Mouse (Mus musculus) kidney, adult 2 months (tissue): ENCODE results near the gene Gdpd5.

Source experiments
- CTCF ChIP-seq: fragments of 200-500 bp; conservative IDR thresholded peaks from 2 replicates; pipeline ENCODE4 v1.5.1; 2011; ENCODE audit warnings: low read depth, mild to moderate bottlenecking, control low read depth, low read length, moderate library complexity, mixed read lengths; ENCODE audit not compliant: insufficient read depth, insufficient read length
- POLR2A ChIP-seq: fragments of 200-500 bp; IDR thresholded peaks from one replicate; pipeline ENCODE4 v1.6.1; 2011; ENCODE audit warnings: low read depth, low read length, control low read depth

DNA sequence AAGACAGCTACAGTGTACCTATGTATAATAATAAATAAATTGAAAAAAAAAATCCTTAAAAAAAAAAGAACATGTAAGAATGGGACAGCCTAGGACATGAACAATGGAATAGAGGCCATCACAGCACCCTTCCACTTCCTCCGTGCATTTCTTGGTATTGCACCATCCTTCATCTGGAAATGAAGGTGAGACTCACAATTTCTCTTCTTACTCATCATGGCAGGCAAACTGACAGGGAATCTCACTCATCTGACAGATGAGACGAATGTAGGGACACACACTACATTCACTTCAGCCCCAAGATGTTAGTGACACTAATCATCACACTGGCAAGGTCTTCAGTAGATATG lies 94.3 kb downstream of the Gdpd5 start:
- TF ChIP-seq POLR2A: no peak
- TF ChIP-seq CTCF: no peak
